Mouse (Mus musculus): ENCODE results near the gene Tbc1d2. TPM values are rescaled to one million over a fixed set of nuclear protein-coding genes. Genes with fewer than 3 reads are reported as not detected.

Tbc1d2 gene
- polyA plus RNA-seq, 1 experiment from 2014 or later, result 0.55 TPM

GRCm38 (mm10) chr4:46563847-46564246 lies 86.2 kb downstream of the Tbc1d2 start:
- H3K4me2 ChIP-seq, result no peak overlapping the region

GRCm38 (mm10) chr4:46562841-46563240 lies 87.2 kb downstream of the Tbc1d2 start:
- H3K36me3 ChIP-seq, result no peaks in the 10 kb centered on the region
- peaks cover 4% of the 10 kb centered on the region; the same call in 1 of the 2 replicates for H3K4me1 ChIP-seq (replicated peaks)
- no peak for ATAC-seq (replicated peaks; ENCODE audit: insufficient number of reproducible peaks, insufficient read depth, low FRiP score, low read depth)
- no peak overlapping the region for H3K4me2 ChIP-seq
- WGBS, result 92% methylated on average over 14 of the region's 14 CpGs
- no peaks in the 10 kb centered on the region for H3K27me3 ChIP-seq
- no peak overlapping the region for H3K9ac ChIP-seq
- H3K9me3 ChIP-seq (replicated peaks), result no peaks in the 10 kb centered on the region
- no peak overlapping the region for H3K4me3 ChIP-seq
- H3K27ac ChIP-seq, result no peak overlapping the region

More at GRCm38 (mm10) chr4:46563847-46564246, 86.2 kb downstream of the Tbc1d2 start:
- 56% methylated on average over 10 of the region's 10 CpGs for WGBS
- H3K9ac ChIP-seq, result no peak overlapping the region
- peak; percentile 47; the same call in 1 of the 2 replicates for ATAC-seq (replicated peaks; ENCODE audit: insufficient number of reproducible peaks, insufficient read depth, low FRiP score, low read depth)
- H3K36me3 ChIP-seq, result no peaks in the 10 kb centered on the region
- no peaks in the 10 kb centered on the region for H3K9me3 ChIP-seq (replicated peaks)
- H3K27me3 ChIP-seq, result no peaks in the 10 kb centered on the region
- peaks cover 4% of the 10 kb centered on the region; the same call in 1 of the 2 replicates for H3K4me1 ChIP-seq (replicated peaks)
- no peak overlapping the region for H3K27ac ChIP-seq
- H3K4me3 ChIP-seq, result no peak overlapping the region

DNA sequence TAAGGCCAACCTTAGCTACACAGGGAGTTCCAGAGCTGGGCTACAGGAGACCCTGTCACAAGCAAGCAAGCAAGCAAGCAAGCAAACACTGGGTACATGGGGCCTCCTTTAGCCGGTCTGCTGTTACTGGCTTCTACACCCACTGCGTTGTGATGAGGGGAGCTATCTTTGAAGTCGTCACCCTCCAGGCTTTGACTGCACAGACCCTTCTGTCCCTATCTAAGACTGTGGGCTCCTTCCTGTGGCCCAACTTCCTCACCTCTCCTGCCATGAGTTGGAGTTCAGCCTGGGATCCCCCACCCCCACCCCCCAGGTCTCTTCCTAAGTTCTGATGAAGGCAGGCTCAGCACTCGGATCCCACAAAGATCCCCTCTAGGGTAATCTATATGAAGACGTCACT lies 88.0 kb downstream of the Tbc1d2 start:
- H3K4me2 ChIP-seq, result no peak overlapping the region
- H3K4me1 ChIP-seq (replicated peaks), result peaks cover 4% of the 10 kb centered on the region; the same call in 1 of the 2 replicates
- H3K36me3 ChIP-seq, result no peaks in the 10 kb centered on the region
- no peak overlapping the region for H3K9ac ChIP-seq
- H3K4me3 ChIP-seq, result no peak overlapping the region
- WGBS, result 66% methylated on average over 5 of the region's 5 CpGs
- no peak overlapping the region for H3K27ac ChIP-seq
- H3K9me3 ChIP-seq (replicated peaks), result no peaks in the 10 kb centered on the region
- no peak for ATAC-seq (replicated peaks; ENCODE audit: insufficient number of reproducible peaks, insufficient read depth, low FRiP score, low read depth)
- no peaks in the 10 kb centered on the region for H3K27me3 ChIP-seq

DNA sequence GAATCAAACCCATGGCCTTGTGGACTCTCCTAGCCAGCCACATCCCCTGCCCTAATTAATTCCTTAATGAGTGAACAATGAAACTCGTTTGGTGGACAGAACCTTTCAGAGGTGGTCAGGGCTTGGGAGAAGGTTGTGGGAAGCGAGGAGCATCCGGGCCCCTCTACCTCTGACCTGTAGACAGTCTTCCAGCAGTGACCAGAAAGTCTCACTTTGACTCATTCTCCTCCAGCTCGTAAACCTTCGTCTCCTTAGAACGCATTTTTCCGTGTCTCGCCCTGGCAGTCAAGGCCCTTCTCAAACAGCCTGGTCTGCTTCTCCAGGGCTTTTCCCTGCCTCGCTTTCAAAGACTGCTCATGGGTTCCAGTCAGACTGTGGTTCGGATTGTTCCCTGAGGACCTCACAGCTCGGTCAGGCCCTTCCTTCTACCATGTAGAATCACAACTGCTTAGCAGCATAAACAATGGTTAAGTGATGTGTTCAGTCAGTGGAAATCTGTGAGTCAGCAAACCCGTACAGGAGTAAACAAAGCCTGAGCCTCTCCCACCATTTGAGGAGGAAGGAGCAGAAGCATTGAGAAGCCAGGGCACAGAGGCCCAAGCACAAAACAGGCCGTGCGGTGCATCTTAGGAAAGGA lies 89.8 kb downstream of the Tbc1d2 start:
- no peak for ATAC-seq (replicated peaks; ENCODE audit: insufficient number of reproducible peaks, insufficient read depth, low FRiP score, low read depth)
- Histone ChIP-seq H3K4me2 (no peak overlapping the region), H3K27me3 (peaks cover 3% of the 10 kb centered on the region; the same call in 1 of the 2 replicates), H3K9me3 (replicated peaks) (no peaks in the 10 kb centered on the region), H3K27ac (no peak overlapping the region), H3K4me1 (replicated peaks) (peaks cover 4% of the 10 kb centered on the region; the same call in 1 of the 2 replicates), H3K9ac (no peak overlapping the region), H3K4me3 (no peak overlapping the region), H3K36me3 (no peaks in the 10 kb centered on the region)
- 78% methylated on average over 14 of the region's 14 CpGs for WGBS

DNA sequence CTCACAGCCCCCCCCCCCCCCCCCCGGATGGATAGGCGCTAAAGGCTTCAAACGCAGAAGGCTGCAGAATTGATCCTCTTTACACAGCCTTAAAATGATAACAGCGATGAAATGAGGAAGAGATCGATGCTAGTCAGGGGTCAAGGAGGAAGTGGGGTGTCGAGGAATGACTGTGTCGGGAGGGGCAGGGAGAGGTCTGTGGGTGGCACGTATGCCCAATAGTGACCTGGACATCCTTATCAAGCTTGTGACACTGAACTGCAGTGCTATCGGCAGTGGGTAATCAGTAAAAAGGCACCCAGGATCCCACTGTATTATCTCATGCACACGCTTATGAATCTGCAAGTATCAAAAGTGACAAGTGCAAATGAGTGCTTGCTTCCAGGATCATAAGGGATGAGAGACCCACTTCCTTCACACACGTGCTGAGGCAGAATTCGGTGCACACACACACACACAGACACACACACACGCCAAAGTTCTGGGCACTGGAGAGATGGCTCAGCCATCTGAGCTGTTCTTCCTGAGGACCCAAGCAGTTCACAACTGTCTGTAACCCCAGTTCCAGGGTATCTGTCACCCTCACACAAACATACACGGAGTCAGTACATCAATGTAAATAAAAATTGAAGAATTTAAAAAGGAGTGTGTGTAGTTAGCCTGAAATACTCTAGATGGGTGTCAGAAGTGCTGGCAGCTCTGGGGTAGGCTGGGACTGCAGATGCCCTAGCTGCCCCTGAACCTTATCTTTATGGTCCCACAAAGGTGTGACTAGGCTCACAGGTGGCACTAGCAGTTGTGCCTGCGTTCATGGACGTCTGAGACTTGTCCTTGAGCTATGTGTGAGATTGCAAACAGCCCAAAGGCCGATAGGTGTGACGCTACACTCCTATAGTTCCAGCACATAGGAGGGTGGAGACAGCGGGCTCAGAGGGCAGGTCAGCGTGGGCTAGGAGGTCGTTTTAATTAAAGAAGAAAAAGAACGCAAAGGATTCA lies 91.0 kb downstream of the Tbc1d2 start:
- WGBS, result 55% methylated on average over 22 of the region's 22 CpGs
- no peak for ATAC-seq (replicated peaks; ENCODE audit: insufficient number of reproducible peaks, insufficient read depth, low FRiP score, low read depth)
- Histone ChIP-seq H3K9me3 (replicated peaks) (no peaks in the 10 kb centered on the region), H3K27ac (no peak overlapping the region), H3K4me1 (replicated peaks) (peaks cover 5% of the 10 kb centered on the region), H3K27me3 (peaks cover 3% of the 10 kb centered on the region; the same call in 1 of the 2 replicates), H3K4me2 (no peak overlapping the region), H3K36me3 (no peaks in the 10 kb centered on the region), H3K9ac (no peak overlapping the region), H3K4me3 (no peak overlapping the region)

- no peaks in the 10 kb centered on the region for H3K9me3 ChIP-seq (replicated peaks)
- no peaks in the 10 kb centered on the region for H3K36me3 ChIP-seq
- H3K9ac ChIP-seq, result no peak overlapping the region
- no peak overlapping the region for H3K27ac ChIP-seq
- no peak for ATAC-seq (replicated peaks; ENCODE audit: insufficient number of reproducible peaks, insufficient read depth, low FRiP score, low read depth)
- H3K27me3 ChIP-seq, result peaks cover 3% of the 10 kb centered on the region; the same call in 1 of the 2 replicates
- WGBS, result 62% methylated on average over 3 of the region's 3 CpGs
- H3K4me1 ChIP-seq (replicated peaks), result peaks cover 8% of the 10 kb centered on the region
- no peak overlapping the region for H3K4me3 ChIP-seq
- H3K4me2 ChIP-seq, result no peak overlapping the region
Measured at GRCm38 (mm10) chr4:46556933-46557332, 93.1 kb downstream of the Tbc1d2 start.

GRCm38 (mm10) chr4:46555762-46556161 lies 94.2 kb downstream of the Tbc1d2 start:
- H3K9me3 ChIP-seq (replicated peaks), result no peaks in the 10 kb centered on the region
- peaks cover 3% of the 10 kb centered on the region; the same call in 1 of the 2 replicates for H3K27me3 ChIP-seq
- 76% methylated on average over 9 of the region's 9 CpGs for whole genome bisulfite sequencing
- no peak overlapping the region for H3K27ac ChIP-seq
- H3K4me2 ChIP-seq, result no peak overlapping the region
- no peak overlapping the region for H3K9ac ChIP-seq
- ATAC-seq (replicated peaks; ENCODE audit: insufficient number of reproducible peaks, insufficient read depth, low FRiP score, low read depth), result no peak
- H3K36me3 ChIP-seq, result no peaks in the 10 kb centered on the region
- peaks cover 8% of the 10 kb centered on the region for H3K4me1 ChIP-seq (replicated peaks)
- no peak overlapping the region for H3K4me3 ChIP-seq

Other genes with a start within 250 kb of the Tbc1d2 start
- 1.1 and 3.5 TPM in 2 replicates for gene Hemgn, start 236.7 kb downstream of the Tbc1d2 start, polyA plus RNA-seq (2015; fragmentation: Nextera tagmentation; extraction: Ambion mirVana)
- gene Anp32b, start 199.3 kb downstream of the Tbc1d2 start, polyA plus RNA-seq (2015; fragmentation: Nextera tagmentation; extraction: Ambion mirVana), result 140 and 162 TPM in 2 replicates
- gene Nans, start 161.0 kb downstream of the Tbc1d2 start, polyA plus RNA-seq (2015; fragmentation: Nextera tagmentation; extraction: Ambion mirVana), result 48.0 and 63.1 TPM in 2 replicates
- gene Trim14, start 114.1 kb downstream of the Tbc1d2 start, polyA plus RNA-seq (2015; fragmentation: Nextera tagmentation; extraction: Ambion mirVana), result 1.7 and 3.7 TPM in 2 replicates
- gene Coro2a, start 48.0 kb downstream of the Tbc1d2 start, polyA plus RNA-seq (2015; fragmentation: Nextera tagmentation; extraction: Ambion mirVana), result 0.87 and 6.5 TPM in 2 replicates

Data from heart, embryonic 15.5 days (tissue).